Mouse (Mus musculus): Measurements from ENCODE around the gene Map3k7cl. TPM values are rescaled to one million over a fixed set of nuclear protein-coding genes. Genes with fewer than 3 reads are reported as not detected.

The Map3k7cl gene
- polyA plus RNA-seq, 1 experiment from 2014 or later, result 0.89 TPM

DNA sequence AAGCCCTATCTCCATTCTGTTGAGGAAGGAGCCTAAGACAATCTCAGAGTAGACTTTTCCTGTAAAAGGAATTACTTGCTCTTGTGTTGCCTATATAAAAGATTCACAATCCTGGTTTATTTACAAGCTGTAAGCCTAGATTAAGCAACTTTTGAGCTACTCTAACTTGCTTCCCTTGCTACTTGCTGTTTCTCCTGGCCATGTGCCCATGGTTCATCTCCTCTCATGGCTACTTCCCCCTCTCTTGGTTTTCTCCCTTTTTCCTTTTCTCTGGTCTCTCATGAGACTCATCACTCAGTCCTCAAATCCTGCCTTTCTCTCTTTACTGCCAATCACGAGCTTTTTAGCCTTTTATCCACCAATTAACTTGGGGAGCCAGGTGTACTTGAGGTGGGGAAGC, 85.0 kb downstream of the Map3k7cl start:
- Histone ChIP-seq H3K9me3 (replicated peaks) (no peaks in the 10 kb centered on the region), H3K9ac (no peak overlapping the region), H3K36me3 (no peaks in the 10 kb centered on the region), H3K4me3 (replicated peaks) (no peak overlapping the region), H3K27ac (replicated peaks) (no peak overlapping the region), H3K27me3 (no peaks in the 10 kb centered on the region), H3K4me2 (replicated peaks) (no peak overlapping the region), H3K4me1 (no peaks in the 10 kb centered on the region)
- ATAC-seq (ENCODE audit: insufficient number of reproducible peaks, low FRiP score, low TSS enrichment, low read depth), result no peak
- 49% methylated on average over 1 of the region's 1 CpGs for WGBS

DNA sequence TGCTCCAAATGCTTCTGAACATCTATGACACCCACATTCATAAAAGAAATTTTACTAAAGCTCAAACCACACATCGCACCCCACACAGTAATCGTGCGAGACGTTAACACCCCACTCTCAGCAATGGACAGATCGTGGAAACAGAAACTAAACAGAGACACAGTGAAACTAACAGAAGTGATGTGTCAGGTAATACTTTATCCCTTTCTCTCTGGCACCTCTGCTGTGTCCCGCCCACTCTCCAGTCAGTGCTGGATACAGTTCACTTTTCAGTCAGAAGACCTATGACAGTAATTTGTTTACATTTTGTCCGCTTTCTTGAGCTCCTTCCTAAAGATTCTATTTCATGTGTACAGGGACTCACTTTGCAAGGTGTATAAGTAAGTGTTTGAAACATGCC, 89.1 kb downstream of the Map3k7cl start:
- H3K4me1 ChIP-seq, result 0 out of 2 replicates have a peak, but pooled peaks cover 6% of the 10 kb centered on the region
- no peaks in the 10 kb centered on the region for H3K27me3 ChIP-seq
- 88% methylated on average over 7 of the region's 7 CpGs for WGBS
- no peaks in the 10 kb centered on the region for H3K36me3 ChIP-seq
- no peak overlapping the region for H3K27ac ChIP-seq (replicated peaks)
- no peak overlapping the region for H3K4me3 ChIP-seq (replicated peaks)
- no peaks in the 10 kb centered on the region for H3K9me3 ChIP-seq (replicated peaks)
- H3K4me2 ChIP-seq (replicated peaks), result no peak overlapping the region
- no peak overlapping the region for H3K9ac ChIP-seq
- no peak for ATAC-seq (ENCODE audit: insufficient number of reproducible peaks, low FRiP score, low TSS enrichment, low read depth)

DNA sequence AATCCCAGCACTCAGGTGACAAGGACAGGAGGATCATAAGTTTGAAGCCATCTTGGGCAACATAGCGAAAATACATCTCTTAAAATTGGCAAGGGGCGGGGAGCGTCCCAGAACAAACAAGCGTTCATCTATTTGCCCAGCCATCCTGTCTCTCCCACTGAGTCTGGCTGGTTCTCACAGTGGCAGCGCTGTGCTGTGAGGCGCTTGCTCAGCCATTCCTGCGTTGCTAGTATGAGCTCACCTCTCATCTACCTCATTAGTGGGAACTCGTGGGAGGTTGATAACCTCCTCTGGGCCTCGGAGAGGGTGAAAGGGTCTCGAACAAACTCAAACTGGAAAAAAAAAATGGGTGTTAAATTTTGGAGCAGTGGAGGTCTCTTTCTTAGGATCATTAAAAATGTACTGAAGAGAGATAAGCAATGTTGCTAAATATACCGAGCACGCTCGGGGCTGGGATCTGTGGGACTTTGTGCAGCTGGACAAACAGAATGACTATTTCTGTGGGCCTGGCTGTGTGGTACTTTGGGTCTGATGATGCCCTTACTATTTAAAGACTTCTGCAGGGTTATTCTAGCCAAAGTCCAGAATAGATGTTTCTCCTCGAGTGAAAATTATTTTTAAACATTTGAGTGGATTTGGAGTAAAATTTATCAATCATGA, 91.1 kb downstream of the Map3k7cl start:
- no peak for ATAC-seq (ENCODE audit: insufficient number of reproducible peaks, low FRiP score, low TSS enrichment, low read depth)
- H3K9me3 ChIP-seq (replicated peaks), result no peaks in the 10 kb centered on the region
- WGBS, result 72% methylated on average over 14 of the region's 14 CpGs
- H3K27me3 ChIP-seq, result no peaks in the 10 kb centered on the region
- H3K4me2 ChIP-seq (replicated peaks), result no peak overlapping the region
- H3K36me3 ChIP-seq, result no peaks in the 10 kb centered on the region
- H3K27ac ChIP-seq (replicated peaks), result no peak overlapping the region
- no peak overlapping the region for H3K4me3 ChIP-seq (replicated peaks)
- H3K4me1 ChIP-seq, result 0 out of 2 replicates have a peak, but pooled peaks cover 6% of the 10 kb centered on the region
- no peak overlapping the region for H3K9ac ChIP-seq

Other genes with a start within 250 kb of the Map3k7cl start
- 23.4 and 25.7 TPM in 2 replicates for gene N6amt1, start 199.1 kb upstream of the Map3k7cl start, polyA plus RNA-seq (2015; fragmentation: Nextera tagmentation; extraction: Ambion mirVana)
- 22.5 and 23.3 TPM in 2 replicates for gene Ltn1, start 120.7 kb upstream of the Map3k7cl start, polyA plus RNA-seq (2015; fragmentation: Nextera tagmentation; extraction: Ambion mirVana)
- 10.7 and 11.7 TPM in 2 replicates for gene Rwdd2b, start 112.8 kb upstream of the Map3k7cl start, polyA plus RNA-seq (2015; fragmentation: Nextera tagmentation; extraction: Ambion mirVana)
- 45.7 and 51.7 TPM in 2 replicates for gene Usp16, start 98.6 kb upstream of the Map3k7cl start, polyA plus RNA-seq (2015; fragmentation: Nextera tagmentation; extraction: Ambion mirVana)
- gene Cct8, start 57.5 kb upstream of the Map3k7cl start, polyA plus RNA-seq (2015; fragmentation: Nextera tagmentation; extraction: Ambion mirVana), result 368 and 388 TPM in 2 replicates
- 13.0 and 14.4 TPM in 2 replicates for gene Bach1, start 145.6 kb downstream of the Map3k7cl start, polyA plus RNA-seq (2015; fragmentation: Nextera tagmentation; extraction: Ambion mirVana)

Data from embryonic facial prominence, embryonic 15.5 days (tissue).